Mouse (Mus musculus): ENCODE results near the gene Cul9. TPM values are rescaled to one million over a fixed set of nuclear protein-coding genes. Genes with fewer than 3 reads are reported as not detected.

The Cul9 gene
- total RNA-seq (2014; rRNA removed): 53.8 and 70.9 TPM in 2 replicates
- 13.6 and 16.7 TPM in 2 replicates for polyA plus RNA-seq (2015; fragmentation: Nextera tagmentation; extraction: Ambion mirVana)

GRCm38 (mm10) chr17:46545813-46546564 is at the start of gene Cul9:
Gene Cul9 (minus strand): TSS chr17:46546388.
- H3K36me3 ChIP-seq (ENCODE audit: insufficient read depth, low read length): peaks cover 35% of the 10 kb centered on the region
- peak within 1 kb of the TSS; percentile 75 for H3K4me3 ChIP-seq (ENCODE audit: low read depth, low read length)
- no peaks in the 10 kb centered on the region for H3K27me3 ChIP-seq (ENCODE audit: insufficient read depth, low read length)
- ATAC-seq (ENCODE audit: low FRiP score): peak; percentile 91
- DNase-seq (ENCODE audit: low spot score): peak; percentile 91
- 2% methylated on average over 46 of the region's 49 CpGs for WGBS
- H3K9me3 ChIP-seq (ENCODE audit: low read length): no peaks in the 10 kb centered on the region
- peak within 1 kb of the TSS; percentile 75 for H3K4me2 ChIP-seq (ENCODE audit: low read depth, low read length, poor library complexity, severe bottlenecking)
- H3K27ac ChIP-seq (ENCODE audit: low read depth, low read length): peak within 1 kb of the TSS; percentile 80
- peak within 1 kb of the TSS; percentile 91 for H3K9ac ChIP-seq (replicated peaks; ENCODE audit: low read length, poor library complexity, severe bottlenecking)
- H3K4me1 ChIP-seq (ENCODE audit: insufficient read depth, low read length): peaks cover 2% of the 10 kb centered on the region; the same call in 1 of the 2 replicates
- no peak for TF ChIP-seq CTCF (IDR thresholded peaks at IDR 0.05)

DNA sequence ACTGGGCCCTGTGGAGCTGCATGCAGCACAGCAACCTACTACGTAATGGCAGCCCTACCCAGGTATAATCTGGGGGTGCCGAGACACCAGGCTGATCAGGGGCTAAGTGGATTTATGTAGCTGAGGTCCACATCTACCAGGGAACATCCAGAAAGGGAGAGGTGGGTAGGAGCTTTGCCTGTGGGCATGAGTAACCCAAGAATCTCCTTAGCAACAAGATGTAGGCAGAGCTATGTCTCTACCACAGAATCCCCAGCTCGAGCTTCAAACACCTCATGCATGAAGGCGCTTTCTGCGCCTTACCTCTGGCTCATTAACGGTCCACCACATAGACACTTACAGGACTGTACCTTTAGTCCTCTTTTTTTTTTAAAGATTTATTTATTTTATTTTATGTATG is 49.1 kb upstream of the Cul9 start:
- 0 out of 2 replicates have a peak, but pooled peaks cover 5% of the 10 kb centered on the region for H3K36me3 ChIP-seq (ENCODE audit: insufficient read depth, low read length)
- no peak overlapping the region for H3K4me2 ChIP-seq (ENCODE audit: low read depth, low read length, poor library complexity, severe bottlenecking)
- no peaks in the 10 kb centered on the region for H3K9me3 ChIP-seq (ENCODE audit: low read length)
- 69% methylated on average over 6 of the region's 6 CpGs for WGBS
- H3K4me1 ChIP-seq (ENCODE audit: insufficient read depth, low read length): no peaks in the 10 kb centered on the region
- no peaks in the 10 kb centered on the region for H3K27me3 ChIP-seq (ENCODE audit: insufficient read depth, low read length)
- H3K4me3 ChIP-seq (ENCODE audit: low read depth, low read length): no peak overlapping the region
- no peak overlapping the region for H3K9ac ChIP-seq (replicated peaks; ENCODE audit: low read length, poor library complexity, severe bottlenecking)
- TF ChIP-seq CTCF (IDR thresholded peaks at IDR 0.05): no peak
- no peak for ATAC-seq (ENCODE audit: low FRiP score)
- DNase-seq (ENCODE audit: low spot score): no peak
- H3K27ac ChIP-seq (ENCODE audit: low read depth, low read length): 0 out of 2 replicates have a peak overlapping the region, but pooled peaks have one; percentile 9

- TF ChIP-seq CTCF (IDR thresholded peaks at IDR 0.05): no peak
- Histone ChIP-seq H3K4me2 (ENCODE audit: low read depth, low read length, poor library complexity, severe bottlenecking) (no peak overlapping the region), H3K4me3 (ENCODE audit: low read depth, low read length) (no peak overlapping the region), H3K9me3 (ENCODE audit: low read length) (no peaks in the 10 kb centered on the region), H3K4me1 (ENCODE audit: insufficient read depth, low read length) (no peaks in the 10 kb centered on the region), H3K36me3 (ENCODE audit: insufficient read depth, low read length) (peaks cover 12% of the 10 kb centered on the region), H3K27me3 (ENCODE audit: insufficient read depth, low read length) (no peaks in the 10 kb centered on the region), H3K27ac (ENCODE audit: low read depth, low read length) (0 out of 2 replicates have a peak overlapping the region, but pooled peaks have one; percentile 9), H3K9ac (replicated peaks; ENCODE audit: low read length, poor library complexity, severe bottlenecking) (no peak overlapping the region)
- no peak for DNase-seq (ENCODE audit: low spot score)
- WGBS: 45% methylated on average over 9 of the region's 9 CpGs
- ATAC-seq (ENCODE audit: low FRiP score): no peak
Observed at GRCm38 (mm10) chr17:46594606-46595005, 48.4 kb upstream of the Cul9 start.

- TF ChIP-seq CTCF (IDR thresholded peaks at IDR 0.05): no peak
- WGBS: 85% methylated on average over 4 of the region's 4 CpGs
Observed at GRCm38 (mm10) chr17:46593124-46593523, 46.9 kb upstream of the Cul9 start.

DNA sequence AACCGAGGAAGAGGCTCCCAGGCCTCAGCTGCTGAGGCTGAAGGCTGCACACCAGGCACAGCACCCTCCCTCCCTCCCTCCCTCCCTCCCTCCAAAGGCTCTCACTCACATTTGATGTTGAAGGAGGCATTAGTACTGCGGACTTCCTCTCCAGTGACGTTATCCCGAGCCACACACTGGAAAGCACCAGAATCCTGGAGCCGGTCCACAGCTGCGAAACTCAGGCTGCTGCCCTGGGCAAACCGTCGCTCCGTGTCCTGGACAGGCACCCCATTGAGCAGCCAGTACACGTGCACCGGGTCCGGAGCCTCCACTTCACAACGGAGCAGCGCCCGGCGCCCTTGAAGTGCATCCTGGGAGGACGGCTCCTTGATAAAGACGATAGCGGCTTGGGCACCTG is 45.2 kb upstream of the Cul9 start:
- no peak overlapping the region for H3K9ac ChIP-seq (replicated peaks; ENCODE audit: low read length, poor library complexity, severe bottlenecking)
- H3K4me2 ChIP-seq (ENCODE audit: low read depth, low read length, poor library complexity, severe bottlenecking): no peak overlapping the region
- no peak for ATAC-seq (ENCODE audit: low FRiP score)
- TF ChIP-seq CTCF (IDR thresholded peaks at IDR 0.05): no peak
- H3K27ac ChIP-seq (ENCODE audit: low read depth, low read length): no peak overlapping the region
- H3K9me3 ChIP-seq (ENCODE audit: low read length): no peaks in the 10 kb centered on the region
- H3K4me1 ChIP-seq (ENCODE audit: insufficient read depth, low read length): no peaks in the 10 kb centered on the region
- 79% methylated on average over 19 of the region's 19 CpGs for WGBS
- H3K36me3 ChIP-seq (ENCODE audit: insufficient read depth, low read length): peaks cover 25% of the 10 kb centered on the region
- no peak overlapping the region for H3K4me3 ChIP-seq (ENCODE audit: low read depth, low read length)
- DNase-seq (ENCODE audit: low spot score): no peak
- H3K27me3 ChIP-seq (ENCODE audit: insufficient read depth, low read length): no peaks in the 10 kb centered on the region

More at GRCm38 (mm10) chr17:46593124-46593523, 46.9 kb upstream of the Cul9 start:
- Histone ChIP-seq H3K27ac (ENCODE audit: low read depth, low read length) (no peak overlapping the region), H3K4me2 (ENCODE audit: low read depth, low read length, poor library complexity, severe bottlenecking) (no peak overlapping the region), H3K4me3 (ENCODE audit: low read depth, low read length) (no peak overlapping the region), H3K36me3 (ENCODE audit: insufficient read depth, low read length) (peaks cover 18% of the 10 kb centered on the region), H3K9ac (replicated peaks; ENCODE audit: low read length, poor library complexity, severe bottlenecking) (no peak overlapping the region), H3K4me1 (ENCODE audit: insufficient read depth, low read length) (no peaks in the 10 kb centered on the region), H3K27me3 (ENCODE audit: insufficient read depth, low read length) (no peaks in the 10 kb centered on the region), H3K9me3 (ENCODE audit: low read length) (no peaks in the 10 kb centered on the region)
- no peak for ATAC-seq (ENCODE audit: low FRiP score)
- DNase-seq (ENCODE audit: low spot score): no peak

GRCm38 (mm10) chr17:46590439-46590838 is 44.3 kb upstream of the Cul9 start:
- Histone ChIP-seq H3K9ac (replicated peaks; ENCODE audit: low read length, poor library complexity, severe bottlenecking) (no peak overlapping the region), H3K27me3 (ENCODE audit: insufficient read depth, low read length) (no peaks in the 10 kb centered on the region)

More at GRCm38 (mm10) chr17:46590439-46590838, 44.3 kb upstream of the Cul9 start:
- no peaks in the 10 kb centered on the region for H3K4me1 ChIP-seq (ENCODE audit: insufficient read depth, low read length)
- peaks cover 32% of the 10 kb centered on the region for H3K36me3 ChIP-seq (ENCODE audit: insufficient read depth, low read length)
- TF ChIP-seq CTCF (IDR thresholded peaks at IDR 0.05): no peak
- no peak for ATAC-seq (ENCODE audit: low FRiP score)
- no peak overlapping the region for H3K4me3 ChIP-seq (ENCODE audit: low read depth, low read length)
- no peak overlapping the region for H3K27ac ChIP-seq (ENCODE audit: low read depth, low read length)
- DNase-seq (ENCODE audit: low spot score): no peak
- H3K4me2 ChIP-seq (ENCODE audit: low read depth, low read length, poor library complexity, severe bottlenecking): no peak overlapping the region
- WGBS: 93% methylated on average over 7 of the region's 7 CpGs
- H3K9me3 ChIP-seq (ENCODE audit: low read length): no peaks in the 10 kb centered on the region

Data from midbrain, postnatal 0 days (tissue).